7 mouse cellular contexts compared by ENCODE assay signal in genomic region chr7:45705443-45705864, GRCm38 (mm10). TPM values are rescaled to one million over a fixed set of nuclear protein-coding genes. Genes with fewer than 3 reads are reported as not detected.
A peak's percentile ranks its signal among the peaks of the same experiment; 100 is the strongest.
DNase-seq lines count a peak whose midpoint lies in the region; ATAC-seq and TF ChIP-seq lines count a peak whose summit lies in the region.

No protein-coding gene starts in this region.

- no peak; the same call in 1 of the 2 replicates for TF ChIP-seq CTCF in stomach, postnatal 0 days (IDR thresholded peaks at IDR 0.05; ENCODE audit: low read depth)

- DNase-seq in lung, postnatal 14 days: no peak
- DNase-seq in liver, embryonic 13.5 days: no peak
- DNase-seq in stomach, postnatal 0 days (ENCODE audit: low spot score): no peak
- no peak for DNase-seq in c-Kit-positive CD71-positive TER-119-positive erythroid progenitor cells, embryonic 14.5 days (ENCODE audit: low spot score)

- H3K9ac ChIP-seq in lung, embryonic 15.5 days: peak overlapping the region; percentile 77
- peak overlapping the region; percentile 45 for H3K9ac ChIP-seq in forebrain, embryonic 15.5 days (replicated peaks)
- H3K9ac ChIP-seq in liver, embryonic 13.5 days: peak overlapping the region; percentile 81
- H3K9ac ChIP-seq in stomach, postnatal 0 days (ENCODE audit: low read length): peak overlapping the region; percentile 91

- H3K36me3 ChIP-seq in lung, embryonic 15.5 days: peaks cover 1% of the 10 kb centered on the region
- H3K36me3 ChIP-seq in forebrain, embryonic 15.5 days: peaks cover 8% of the 10 kb centered on the region
- H3K36me3 ChIP-seq in liver, embryonic 13.5 days: peaks cover 8% of the 10 kb centered on the region
- peaks cover 6% of the 10 kb centered on the region; the same call in 1 of the 2 replicates for H3K36me3 ChIP-seq in stomach, postnatal 0 days (ENCODE audit: control insufficient read depth, insufficient read depth, low read length)

- ATAC-seq in lung, embryonic 15.5 days (ENCODE audit: borderline replicate concordance, extremely low read depth, low FRiP score, low TSS enrichment): no peak
- no peak for ATAC-seq in forebrain, embryonic 15.5 days (replicated peaks)
- no peak for ATAC-seq in liver, embryonic 13.5 days (ENCODE audit: low read depth)
- ATAC-seq in stomach, postnatal 0 days (ENCODE audit: low FRiP score, low TSS enrichment): peak; percentile 1
- ATAC-seq in megakaryocyte progenitor cell, adult 5-6 weeks (replicated peaks; ENCODE audit: poor library complexity): no peak

- no peak for TF ChIP-seq EP300 in stomach, postnatal 0 days (optimal IDR thresholded peaks at IDR 0.05)

- H3K9me3 ChIP-seq in lung, embryonic 15.5 days: no peaks in the 10 kb centered on the region
- H3K9me3 ChIP-seq in forebrain, embryonic 15.5 days: no peaks in the 10 kb centered on the region
- H3K9me3 ChIP-seq in liver, embryonic 13.5 days (replicated peaks): no peaks in the 10 kb centered on the region
- no peaks in the 10 kb centered on the region for H3K9me3 ChIP-seq in stomach, postnatal 0 days (ENCODE audit: control insufficient read depth, low read length)

- H3K27ac ChIP-seq in lung, embryonic 15.5 days: peak overlapping the region; percentile 86
- H3K27ac ChIP-seq in forebrain, embryonic 15.5 days (replicated peaks): peak overlapping the region; percentile 85
- peak overlapping the region; percentile 67 for H3K27ac ChIP-seq in liver, embryonic 13.5 days
- peak overlapping the region; percentile 96 for H3K27ac ChIP-seq in stomach, postnatal 0 days (replicated peaks)

- H3K4me1 ChIP-seq in lung, embryonic 15.5 days: peaks cover 59% of the 10 kb centered on the region
- peaks cover 78% of the 10 kb centered on the region for H3K4me1 ChIP-seq in forebrain, embryonic 15.5 days
- peaks cover 61% of the 10 kb centered on the region for H3K4me1 ChIP-seq in liver, embryonic 13.5 days (replicated peaks)
- peaks cover 15% of the 10 kb centered on the region; the same call in 1 of the 2 replicates for H3K4me1 ChIP-seq in stomach, postnatal 0 days (replicated peaks; ENCODE audit: control insufficient read depth, insufficient read depth)

- peak overlapping the region; percentile 98 for H3K4me2 ChIP-seq in lung, embryonic 15.5 days
- H3K4me2 ChIP-seq in forebrain, embryonic 15.5 days (replicated peaks): peak overlapping the region; percentile 98
- H3K4me2 ChIP-seq in liver, embryonic 13.5 days: peak overlapping the region; percentile 99
- peak overlapping the region; percentile 99 for H3K4me2 ChIP-seq in stomach, postnatal 0 days (replicated peaks; ENCODE audit: low read depth)

- WGBS in lung, embryonic 15.5 days: 1% methylated on average over 21 of the region's 21 CpGs
- WGBS in forebrain, embryonic 15.5 days: under 1% methylated on average over 21 of the region's 21 CpGs
- under 1% methylated on average over 21 of the region's 21 CpGs for WGBS in liver, embryonic 13.5 days (ENCODE audit: insufficient replicate concordance)
- WGBS in stomach, postnatal 0 days: under 1% methylated on average over 21 of the region's 21 CpGs

- H3K27me3 ChIP-seq in lung, embryonic 15.5 days: peaks cover 10% of the 10 kb centered on the region
- H3K27me3 ChIP-seq in forebrain, embryonic 15.5 days: no peaks in the 10 kb centered on the region
- H3K27me3 ChIP-seq in liver, embryonic 13.5 days: peaks cover 22% of the 10 kb centered on the region
- no peaks in the 10 kb centered on the region for H3K27me3 ChIP-seq in stomach, postnatal 0 days (ENCODE audit: control insufficient read depth, insufficient read depth, low read length)

- peak overlapping the region; percentile 61 for H3K4me3 ChIP-seq in lung, embryonic 15.5 days
- H3K4me3 ChIP-seq in forebrain, embryonic 15.5 days: peak overlapping the region; percentile 56
- H3K4me3 ChIP-seq in liver, embryonic 13.5 days (replicated peaks): peak overlapping the region; percentile 70
- H3K4me3 ChIP-seq in stomach, postnatal 0 days (ENCODE audit: low read depth, low read length): peak overlapping the region; percentile 65

RNA-seq across cellular contexts. Expression of gene Dbp, which starts 0.6 kb away (rescaled TPM):
- 2.7 and 3.1 TPM in 2 replicates for polyA plus RNA-seq in lung, embryonic 15.5 days (2015; fragmentation: Nextera tagmentation; extraction: Ambion mirVana)
- polyA plus RNA-seq in forebrain, embryonic 15.5 days (2015; fragmentation: Nextera tagmentation; extraction: Ambion mirVana): 3.6 and 4.1 TPM in 2 replicates
- polyA plus RNA-seq in liver, embryonic 13.5 days (2015; fragmentation: Nextera tagmentation; extraction: Ambion mirVana): 0.43 and 0.64 TPM in 2 replicates
- 8.8 and 12.6 TPM in 2 replicates for polyA plus RNA-seq in stomach, postnatal 0 days (2015; fragmentation: Nextera tagmentation; extraction: Ambion mirVana)
- total RNA-seq in megakaryocyte progenitor cell, adult 5-6 weeks (2015): 3.6 and 5.6 TPM in 2 replicates
- 6.2 and 7.2 TPM in 2 replicates for total RNA-seq in megakaryocyte progenitor cell, adult 5-6 weeks (2017)

RNA-seq across cellular contexts. Expression of gene Car11, which starts 5.8 kb away (rescaled TPM):
- polyA plus RNA-seq in lung, embryonic 15.5 days (2015; fragmentation: Nextera tagmentation; extraction: Ambion mirVana): 2.4 and 4.6 TPM in 2 replicates
- 39.0 and 39.8 TPM in 2 replicates for polyA plus RNA-seq in forebrain, embryonic 15.5 days (2015; fragmentation: Nextera tagmentation; extraction: Ambion mirVana)
- polyA plus RNA-seq in liver, embryonic 13.5 days (2015; fragmentation: Nextera tagmentation; extraction: Ambion mirVana): 0.34 and 0.44 TPM in 2 replicates
- 2.7 and 4.4 TPM in 2 replicates for polyA plus RNA-seq in stomach, postnatal 0 days (2015; fragmentation: Nextera tagmentation; extraction: Ambion mirVana)
- not detected in 2 replicates for total RNA-seq in megakaryocyte progenitor cell, adult 5-6 weeks (2015)
- total RNA-seq in megakaryocyte progenitor cell, adult 5-6 weeks (2017): not detected in 2 replicates

RNA-seq across cellular contexts. Expression of gene Rpl18, which starts 9.8 kb away (rescaled TPM):
- 1,016 and 1,098 TPM in 2 replicates for polyA plus RNA-seq in lung, embryonic 15.5 days (2015; fragmentation: Nextera tagmentation; extraction: Ambion mirVana)
- polyA plus RNA-seq in forebrain, embryonic 15.5 days (2015; fragmentation: Nextera tagmentation; extraction: Ambion mirVana): 633 and 683 TPM in 2 replicates
- polyA plus RNA-seq in liver, embryonic 13.5 days (2015; fragmentation: Nextera tagmentation; extraction: Ambion mirVana): 761 and 840 TPM in 2 replicates
- 893 and 919 TPM in 2 replicates for polyA plus RNA-seq in stomach, postnatal 0 days (2015; fragmentation: Nextera tagmentation; extraction: Ambion mirVana)
- 1,825 and 1,988 TPM in 2 replicates for total RNA-seq in megakaryocyte progenitor cell, adult 5-6 weeks (2015)
- total RNA-seq in megakaryocyte progenitor cell, adult 5-6 weeks (2017): 1,777 and 2,306 TPM in 2 replicates

RNA-seq across cellular contexts. Expression of gene Sec1, which starts 11.3 kb away (rescaled TPM):
- 0.21 and 0.42 TPM in 2 replicates for polyA plus RNA-seq in lung, embryonic 15.5 days (2015; fragmentation: Nextera tagmentation; extraction: Ambion mirVana)
- 0.14 TPM in 1 of 2 replicates, not detected in the other for polyA plus RNA-seq in forebrain, embryonic 15.5 days (2015; fragmentation: Nextera tagmentation; extraction: Ambion mirVana)
- 0.07 TPM in 1 of 2 replicates, not detected in the other for polyA plus RNA-seq in liver, embryonic 13.5 days (2015; fragmentation: Nextera tagmentation; extraction: Ambion mirVana)
- 0.53 and 0.56 TPM in 2 replicates for polyA plus RNA-seq in stomach, postnatal 0 days (2015; fragmentation: Nextera tagmentation; extraction: Ambion mirVana)
- not detected in 2 replicates for total RNA-seq in megakaryocyte progenitor cell, adult 5-6 weeks (2015)
- not detected in 2 replicates for total RNA-seq in megakaryocyte progenitor cell, adult 5-6 weeks (2017)

RNA-seq across cellular contexts. Expression of gene Sphk2, which starts 12.3 kb away (rescaled TPM):
- 26.4 and 26.5 TPM in 2 replicates for polyA plus RNA-seq in lung, embryonic 15.5 days (2015; fragmentation: Nextera tagmentation; extraction: Ambion mirVana)
- 29.0 and 30.2 TPM in 2 replicates for polyA plus RNA-seq in forebrain, embryonic 15.5 days (2015; fragmentation: Nextera tagmentation; extraction: Ambion mirVana)
- 11.4 and 11.7 TPM in 2 replicates for polyA plus RNA-seq in liver, embryonic 13.5 days (2015; fragmentation: Nextera tagmentation; extraction: Ambion mirVana)
- polyA plus RNA-seq in stomach, postnatal 0 days (2015; fragmentation: Nextera tagmentation; extraction: Ambion mirVana): 23.6 and 24.5 TPM in 2 replicates
- total RNA-seq in megakaryocyte progenitor cell, adult 5-6 weeks (2015): 10.6 and 14.5 TPM in 2 replicates
- 9.8 and 10.2 TPM in 2 replicates for total RNA-seq in megakaryocyte progenitor cell, adult 5-6 weeks (2017)
